Mouse (Mus musculus) neural tube, embryonic 14.5 days (tissue): Measurements from ENCODE around the gene Fancc. TPM values are rescaled to one million over a fixed set of nuclear protein-coding genes. Genes with fewer than 3 reads are reported as not detected.

Experiments used
- ATAC-seq: fragments of 200-750 bp; cut with Nextera tagmentation; 2 replicates; pipeline ENCODE4 v1.8.0; 2017; ENCODE audit warnings: low read depth, mild to moderate bottlenecking, moderate TSS enrichment, moderate library complexity
- H3K27ac ChIP-seq: fragments of 300-500 bp; sonication (generic); 2 replicates; pipeline ENCODE4 v1.5.1; 2014; ENCODE audit warnings: low read depth, mild to moderate bottlenecking, control low read depth, low read length, moderate library complexity, mixed read lengths
- H3K27me3 ChIP-seq: fragments of 300-500 bp; sonication (generic); 2 replicates; pipeline ENCODE4 v1.6.1; 2014; ENCODE audit warnings: low read length; ENCODE audit not compliant: control insufficient read depth, insufficient read depth
- H3K36me3 ChIP-seq: fragments of 300-500 bp; sonication (generic); 2 replicates; pipeline ENCODE4 v1.6.1; 2014; ENCODE audit warnings: low read length, mixed read lengths; ENCODE audit not compliant: control insufficient read depth, insufficient read depth
- H3K4me1 ChIP-seq: fragments of 300-500 bp; sonication (generic); 2 replicates; pipeline ENCODE4 v1.6.1; 2014; ENCODE audit warnings: low read length; ENCODE audit not compliant: control insufficient read depth, insufficient read depth
- H3K4me2 ChIP-seq: fragments of 300-500 bp; sonication (generic); 2 replicates; pipeline ENCODE4 v1.6.1; 2014; ENCODE audit warnings: mild to moderate bottlenecking, low read depth, low read length, control low read depth
- H3K4me3 ChIP-seq: fragments of 300-500 bp; sonication (generic); 2 replicates; pipeline ENCODE4 v1.5.1; 2014; ENCODE audit warnings: low read depth, low read length, control low read depth, mixed read lengths
- H3K9ac ChIP-seq: fragments of 300-500 bp; sonication (generic); replicated peaks from 2 replicates; pipeline ENCODE4 v1.6.1; 2014; ENCODE audit warnings: low read depth, mild to moderate bottlenecking, control low read depth, low read length, mixed read lengths
- H3K9me3 ChIP-seq: fragments of 300-500 bp; sonication (generic); 2 replicates; pipeline ENCODE4 v1.6.1; 2016; ENCODE audit warnings: low read length; ENCODE audit not compliant: control insufficient read depth
- WGBS: fragments of 180-500 bp; shearing (Covaris S2); extraction: QIAGEN DNeasy Blood & Tissue Kit; methylation state at CpG from one replicate; pipeline ENCODE4 v1.1.7; 2014; 5-methylcytosine and 5-hydroxymethylcytosine counted together
- polyA plus RNA-seq: library from polyadenylated mRNA; unstranded; fragments of >200 nt; fragmentation: Nextera tagmentation; extraction: Ambion mirVana; gene quantifications from 2 replicates; pipeline ENCODE4 v1.2.1, GENCODE M21; 2014

The Fancc gene
- polyA plus RNA-seq, 1 experiment from 2014 or later = 14.6 TPM

DNA sequence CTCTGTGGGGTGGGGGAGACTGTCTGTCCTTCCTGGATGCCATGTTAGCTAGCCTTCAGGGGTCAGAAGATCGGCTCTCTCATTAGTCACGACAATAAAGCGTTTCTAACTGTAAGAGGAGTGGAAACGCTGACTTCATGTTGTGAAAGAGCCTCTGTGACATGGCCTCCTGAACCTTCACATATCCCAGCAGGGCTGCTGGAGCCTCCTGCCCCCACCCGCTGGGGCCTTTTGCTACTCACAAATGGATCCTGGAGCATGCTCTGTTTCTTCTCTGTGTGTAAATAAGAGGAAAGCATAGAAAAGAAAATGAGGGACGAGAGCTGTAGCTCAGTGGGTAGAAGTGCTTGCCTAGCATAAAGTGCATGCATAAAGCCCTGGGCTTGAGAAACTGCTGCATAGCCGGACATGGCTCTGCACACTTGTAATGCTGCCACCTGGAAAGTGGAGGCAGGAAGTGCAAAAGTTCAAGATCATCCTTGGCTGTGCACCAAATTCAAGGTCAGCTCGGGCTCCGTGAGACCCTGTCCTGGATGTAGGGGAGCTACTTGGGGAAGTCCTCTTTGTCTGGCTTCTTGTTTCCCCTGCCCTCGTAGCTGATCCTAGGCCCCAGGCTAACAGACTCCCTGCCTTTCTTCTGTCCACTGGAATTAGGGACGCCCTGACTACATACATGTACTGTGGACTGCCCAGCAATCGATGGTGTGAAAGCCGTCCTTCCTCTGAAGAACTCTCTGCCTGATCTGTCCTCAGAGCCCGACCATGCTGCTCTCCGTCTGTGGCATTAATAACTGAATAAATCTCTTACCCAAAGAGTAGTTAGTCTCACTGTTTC, 202.5 kb downstream of the Fancc start:
- Histone ChIP-seq H3K4me2 (no peak overlapping the region; the same call in 1 of the 2 replicates), H3K27me3 (no peaks in the 10 kb centered on the region), H3K9ac (0 out of 2 replicates have a peak overlapping the region, but pooled peaks have one; percentile 11), H3K27ac (peak overlapping the region; percentile 55), H3K4me1 (peaks cover 12% of the 10 kb centered on the region; the same call in 1 of the 2 replicates), H3K9me3 (no peaks in the 10 kb centered on the region), H3K36me3 (peaks cover 6% of the 10 kb centered on the region; the same call in 1 of the 2 replicates), H3K4me3 (no peak overlapping the region)
- 17% methylated on average over 15 of the region's 15 CpGs for WGBS
- ATAC-seq = peak; percentile 33; the same call in 1 of the 2 replicates

DNA sequence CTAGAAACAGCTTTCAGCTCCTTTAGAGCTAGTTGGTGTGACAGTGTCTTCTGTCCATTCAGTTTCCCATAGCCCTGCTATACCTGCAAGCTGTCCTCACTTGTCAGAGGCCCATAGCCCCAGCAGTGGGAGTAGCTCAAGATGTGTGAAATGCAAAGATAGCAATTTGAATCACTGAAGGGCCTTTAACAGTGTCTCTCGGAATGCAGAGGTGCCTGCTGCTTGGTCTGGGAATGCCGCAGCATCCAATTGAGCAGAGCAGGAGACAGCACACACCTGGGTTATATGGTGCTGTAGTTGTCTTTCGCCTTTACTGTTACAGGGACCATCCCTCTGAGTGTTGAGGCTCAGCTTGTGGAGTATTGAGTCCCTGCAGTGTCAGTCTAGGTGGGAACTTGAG, 203.4 kb downstream of the Fancc start:
- 50% methylated on average over 3 of the region's 3 CpGs for WGBS
- peak overlapping the region; percentile 55; the same call in 1 of the 2 replicates for H3K27ac ChIP-seq

DNA sequence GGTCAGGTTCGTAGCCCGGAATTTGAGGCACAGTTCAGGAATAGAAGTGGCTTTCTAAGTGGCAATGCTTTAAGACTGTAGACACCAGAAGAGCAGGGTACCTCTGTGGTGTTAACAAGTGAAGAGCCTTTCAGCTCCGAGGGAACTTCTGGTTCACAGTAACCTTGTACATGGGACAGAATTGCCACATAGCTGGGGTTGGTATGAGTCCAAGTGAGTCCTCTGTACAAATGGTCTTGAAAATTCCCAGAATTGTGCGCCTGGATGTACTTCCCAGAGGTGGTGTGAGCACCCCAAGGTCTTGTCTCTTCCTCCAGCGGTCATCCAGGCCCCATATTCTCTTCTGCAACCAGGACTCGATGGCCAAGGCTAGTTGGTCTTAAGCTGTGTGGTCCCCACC, 206.1 kb downstream of the Fancc start:
- H3K9ac ChIP-seq = no peak overlapping the region

More for the DNA sequence above, 203.4 kb downstream of the Fancc start:
- Histone ChIP-seq H3K27me3 (no peaks in the 10 kb centered on the region), H3K4me3 (no peak overlapping the region), H3K4me1 (peaks cover 16% of the 10 kb centered on the region), H3K9me3 (no peaks in the 10 kb centered on the region), H3K9ac (no peak overlapping the region), H3K36me3 (peaks cover 2% of the 10 kb centered on the region; the same call in 1 of the 2 replicates), H3K4me2 (no peak overlapping the region; the same call in 1 of the 2 replicates)
- no peak for ATAC-seq

DNA sequence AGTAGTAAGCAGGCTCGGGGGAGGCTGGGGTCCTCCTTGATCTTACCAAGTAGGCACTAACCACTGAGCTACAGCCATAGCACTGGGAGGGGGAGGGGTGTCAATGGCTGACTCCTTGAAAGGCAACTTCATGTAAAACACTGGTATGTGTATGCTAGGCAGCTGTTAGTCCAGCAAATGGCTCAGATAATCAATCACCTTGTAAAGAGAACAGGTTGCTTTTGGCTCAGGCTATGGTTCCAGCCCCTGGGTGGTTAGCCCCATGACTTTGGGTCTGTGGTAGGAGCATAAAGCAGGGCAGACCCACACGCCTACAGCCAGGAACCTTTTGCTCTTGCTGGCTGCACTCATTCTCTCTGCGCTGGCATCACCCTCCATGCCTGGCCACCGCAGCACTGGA, 207.0 kb downstream of the Fancc start:
- H3K4me3 ChIP-seq = no peak overlapping the region
- ATAC-seq = 0 out of 2 replicates have a peak, but pooled peaks have one; percentile 36
- no peaks in the 10 kb centered on the region for H3K9me3 ChIP-seq
- WGBS = 95% methylated on average over 4 of the region's 4 CpGs
- peaks cover 16% of the 10 kb centered on the region for H3K4me1 ChIP-seq
- H3K4me2 ChIP-seq = no peak overlapping the region
- H3K27ac ChIP-seq = no peak overlapping the region
- H3K36me3 ChIP-seq = no peaks in the 10 kb centered on the region
- no peak overlapping the region for H3K9ac ChIP-seq
- no peaks in the 10 kb centered on the region for H3K27me3 ChIP-seq

More for the DNA sequence above, 206.1 kb downstream of the Fancc start:
- no peak for ATAC-seq
- H3K9me3 ChIP-seq = no peaks in the 10 kb centered on the region
- peaks cover 16% of the 10 kb centered on the region for H3K4me1 ChIP-seq
- no peaks in the 10 kb centered on the region for H3K36me3 ChIP-seq
- no peak overlapping the region for H3K27ac ChIP-seq
- H3K4me3 ChIP-seq = no peak overlapping the region
- WGBS = 97% methylated on average over 6 of the region's 6 CpGs
- no peak overlapping the region for H3K4me2 ChIP-seq
- no peaks in the 10 kb centered on the region for H3K27me3 ChIP-seq

DNA sequence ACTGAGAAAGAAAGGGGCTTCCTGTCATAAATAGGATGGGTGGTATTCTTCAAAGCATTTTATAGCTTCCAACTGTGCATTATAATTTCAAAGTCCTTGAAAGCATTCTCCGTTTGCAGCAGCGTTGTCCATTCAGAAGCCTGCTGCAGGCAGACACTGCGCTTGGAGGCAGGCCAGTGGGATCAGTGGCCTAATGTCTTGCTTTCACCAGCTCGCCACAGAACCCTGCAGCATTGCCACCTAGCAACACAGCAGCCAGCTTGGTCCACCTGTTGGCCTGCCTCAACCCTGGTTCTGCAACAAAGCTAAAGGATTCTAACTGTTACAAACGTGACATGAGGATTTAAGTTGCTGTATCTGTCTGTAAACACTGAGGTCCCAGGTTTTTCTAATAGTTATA, 207.4 kb downstream of the Fancc start:
- 29% methylated on average over 5 of the region's 5 CpGs for WGBS
- Histone ChIP-seq H3K36me3 (no peaks in the 10 kb centered on the region), H3K27ac (no peak overlapping the region), H3K9ac (no peak overlapping the region), H3K27me3 (no peaks in the 10 kb centered on the region), H3K4me2 (no peak overlapping the region), H3K4me3 (no peak overlapping the region), H3K4me1 (peaks cover 15% of the 10 kb centered on the region), H3K9me3 (no peaks in the 10 kb centered on the region)
- ATAC-seq = no peak

DNA sequence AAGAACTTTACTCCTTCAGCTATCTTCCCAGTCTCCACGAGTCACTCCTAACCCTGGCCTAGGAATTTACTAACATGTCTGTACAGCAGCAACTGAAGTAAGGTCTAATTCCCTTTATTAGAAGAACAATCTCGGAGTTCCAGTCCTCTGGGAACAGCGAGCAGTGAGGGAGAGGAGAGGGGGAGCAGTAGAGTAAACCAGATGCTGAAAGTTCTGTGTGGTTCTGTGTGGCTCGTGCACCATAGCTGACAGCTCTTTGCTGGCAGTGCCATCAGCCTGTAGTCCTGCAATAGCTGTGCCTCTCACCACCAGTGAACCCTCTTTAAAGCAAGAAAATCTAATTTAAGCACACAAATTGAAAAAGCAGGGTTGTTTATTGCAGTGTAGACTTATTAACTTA, 207.9 kb downstream of the Fancc start:
- Histone ChIP-seq H3K27me3 (no peaks in the 10 kb centered on the region), H3K4me3 (no peak overlapping the region), H3K27ac (no peak overlapping the region), H3K36me3 (no peaks in the 10 kb centered on the region), H3K4me1 (peaks cover 9% of the 10 kb centered on the region), H3K9me3 (no peaks in the 10 kb centered on the region), H3K9ac (no peak overlapping the region), H3K4me2 (no peak overlapping the region)
- ATAC-seq = no peak
- WGBS = 24% methylated on average over 4 of the region's 4 CpGs

DNA sequence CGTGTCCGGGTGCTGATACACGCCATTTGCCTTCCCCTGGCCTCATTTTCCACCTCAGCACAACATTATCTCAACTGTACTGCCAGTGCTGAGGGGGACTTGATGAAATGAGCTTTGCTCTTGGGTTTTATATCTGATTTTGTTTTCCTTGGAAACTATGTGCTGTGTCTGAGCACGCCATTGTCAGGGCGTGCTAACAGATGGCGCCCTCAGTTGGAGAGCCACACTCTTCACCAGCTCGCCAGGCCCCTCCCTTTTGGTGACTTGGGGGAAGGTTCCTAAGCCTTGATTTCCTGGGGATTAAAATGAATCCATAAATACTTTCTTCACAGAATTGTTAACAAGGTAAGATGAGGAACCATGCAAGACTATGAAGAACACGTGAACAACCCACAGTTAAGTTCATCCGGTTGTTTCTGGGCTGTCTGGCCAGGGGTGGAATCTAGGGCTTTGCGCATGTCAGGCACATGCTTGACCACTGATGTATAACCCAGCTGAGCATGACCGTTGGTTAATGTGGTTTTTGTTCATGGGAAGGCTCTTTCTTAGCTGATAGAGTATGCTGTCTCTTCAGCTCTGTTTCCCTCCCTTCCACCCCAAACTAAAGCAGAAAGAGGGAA, 210.5 kb downstream of the Fancc start:
- peaks cover 4% of the 10 kb centered on the region; the same call in 1 of the 2 replicates for H3K4me1 ChIP-seq
- H3K27me3 ChIP-seq = no peaks in the 10 kb centered on the region
- H3K36me3 ChIP-seq = no peaks in the 10 kb centered on the region
- no peak overlapping the region for H3K4me3 ChIP-seq
- no peak overlapping the region for H3K27ac ChIP-seq
- 82% methylated on average over 11 of the region's 11 CpGs for WGBS
- no peak overlapping the region for H3K4me2 ChIP-seq
- ATAC-seq = no peak
- no peaks in the 10 kb centered on the region for H3K9me3 ChIP-seq
- no peak overlapping the region for H3K9ac ChIP-seq

DNA sequence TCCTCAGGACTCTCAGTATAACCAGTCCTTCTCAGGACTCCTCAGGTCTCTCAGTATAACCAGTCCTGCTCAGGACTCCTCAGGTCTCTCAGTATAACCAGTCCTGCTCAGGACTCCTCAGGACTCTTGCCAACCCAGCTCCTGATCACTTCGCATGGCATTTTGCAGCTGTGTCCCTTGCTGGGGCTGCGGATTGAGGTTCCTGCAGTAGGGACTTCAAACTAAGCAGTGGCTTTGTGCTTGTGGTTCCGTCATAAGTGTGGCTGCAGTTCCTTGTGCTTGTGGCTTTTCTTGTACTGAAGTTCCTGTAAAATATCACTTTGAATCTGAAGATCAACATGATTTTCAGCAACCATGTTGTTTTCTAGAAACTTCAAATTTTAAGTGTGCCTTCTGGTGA, 212.3 kb downstream of the Fancc start:
- Histone ChIP-seq H3K4me3 (no peak overlapping the region), H3K4me2 (no peak overlapping the region), H3K9me3 (no peaks in the 10 kb centered on the region), H3K36me3 (no peaks in the 10 kb centered on the region), H3K4me1 (peaks cover 4% of the 10 kb centered on the region; the same call in 1 of the 2 replicates), H3K9ac (no peak overlapping the region), H3K27ac (no peak overlapping the region), H3K27me3 (no peaks in the 10 kb centered on the region)
- no peak for ATAC-seq
- WGBS = 97% methylated on average over 3 of the region's 3 CpGs

DNA sequence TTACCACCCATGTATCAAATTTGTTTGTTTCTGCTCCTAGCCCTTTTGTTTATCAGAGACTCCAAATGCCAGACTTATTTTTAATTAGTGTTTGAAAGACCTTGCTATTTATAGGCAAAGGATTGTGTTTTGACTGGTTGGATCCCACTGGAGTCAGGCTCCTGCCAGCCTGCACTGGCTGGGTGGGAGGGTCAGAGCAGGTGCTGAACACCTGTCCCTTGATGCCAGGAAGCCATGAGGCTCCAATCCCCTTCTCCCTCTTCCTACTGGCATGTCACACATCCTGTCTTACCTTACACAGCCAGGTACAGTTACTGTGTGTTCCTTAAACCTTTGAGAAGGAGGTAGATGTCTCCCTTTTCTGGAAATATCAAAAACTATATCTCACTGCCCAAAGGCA, 213.8 kb downstream of the Fancc start:
- H3K9me3 ChIP-seq = no peaks in the 10 kb centered on the region
- no peaks in the 10 kb centered on the region for H3K27me3 ChIP-seq
- no peak overlapping the region for H3K9ac ChIP-seq
- H3K4me2 ChIP-seq = no peak overlapping the region
- no peak overlapping the region for H3K4me3 ChIP-seq
- H3K27ac ChIP-seq = no peak overlapping the region
- peaks cover 7% of the 10 kb centered on the region; the same call in 1 of the 2 replicates for H3K4me1 ChIP-seq
- no peak for ATAC-seq
- H3K36me3 ChIP-seq = no peaks in the 10 kb centered on the region
